Mouse (Mus musculus) adrenal gland, postnatal 10 days (tissue): ENCODE measurements around the gene Myrf. TPM values are rescaled to one million over a fixed set of nuclear protein-coding genes. Genes with fewer than 3 reads are reported as not detected.

ENCODE experiments used
- DNase-seq: peaks from one replicate; pipeline ENCODE4 v3.0.0; 2021; ENCODE audit warnings: mixed read lengths
- total RNA-seq, 2 experiments: library from RNA; stranded (reverse); gene quantifications; 2 replicates each; pipeline ENCODE4 v1.2.3; 2021

Gene Myrf
- total RNA-seq, 2 experiments from 2014 or later: 4.9 to 6.4 TPM

DNA sequence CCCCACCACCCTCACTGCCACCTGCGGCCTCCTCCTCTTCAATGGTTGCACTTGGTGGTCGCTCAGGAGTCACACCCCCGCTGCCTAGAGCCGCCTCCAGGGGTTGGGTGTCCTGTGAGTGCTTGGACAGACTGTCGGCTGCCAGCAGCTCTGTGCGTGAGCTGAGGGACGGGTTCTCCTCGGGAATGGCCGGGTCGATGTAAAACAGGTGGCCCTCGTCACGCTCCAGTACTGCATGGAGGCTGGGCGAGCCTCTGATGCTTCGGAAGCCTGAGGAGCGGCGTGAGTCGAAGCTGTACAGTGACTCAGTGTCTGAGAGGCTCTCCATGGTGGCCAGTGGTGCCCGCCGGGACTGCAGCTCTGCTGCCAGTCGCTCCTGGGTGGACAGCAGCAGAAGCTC is 7.6 kb upstream of the Myrf start:
- no peak for DNase-seq

DNA sequence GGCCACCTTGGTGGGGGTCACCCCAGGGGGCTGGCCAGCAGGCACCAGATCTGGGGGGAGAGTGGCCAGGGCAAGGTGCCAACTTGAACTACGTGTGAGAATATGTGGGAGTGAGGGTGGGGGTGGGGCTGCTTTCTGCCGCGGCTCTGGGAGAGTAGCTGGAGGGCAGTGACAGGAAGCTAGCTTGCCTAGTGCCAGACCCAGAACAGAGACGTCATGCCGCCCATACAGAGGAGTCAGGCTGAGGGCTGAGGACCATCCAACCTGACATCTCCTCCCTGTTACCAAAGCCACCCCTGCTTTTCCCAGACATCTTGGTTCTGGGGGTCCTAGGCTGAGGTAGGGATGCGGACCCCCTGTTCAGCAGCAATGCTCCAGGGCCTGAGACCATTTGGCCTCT is 6.6 kb upstream of the Myrf start:
- no peak for DNase-seq

DNA sequence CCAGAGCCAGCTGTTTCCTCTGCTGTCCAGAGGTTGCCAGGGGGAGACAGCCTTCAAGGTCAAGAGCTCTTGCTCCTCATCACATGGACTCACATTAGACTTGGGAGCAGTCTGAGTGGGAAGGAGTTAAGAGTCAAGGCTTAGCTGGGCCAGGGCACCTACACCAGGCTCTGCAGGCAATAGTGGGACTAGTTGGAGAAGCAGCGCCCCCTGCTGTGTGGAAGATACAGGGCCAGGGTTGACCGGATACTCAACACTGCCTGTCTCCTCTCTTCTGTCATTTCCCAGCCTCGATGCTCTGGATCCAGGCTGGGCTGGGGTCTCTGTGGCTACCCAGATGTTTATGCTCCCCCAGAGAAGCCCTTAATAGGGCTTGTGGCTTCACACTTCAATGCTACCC is 3.6 kb upstream of the Myrf start:
- DNase-seq: peak; percentile 76

DNA sequence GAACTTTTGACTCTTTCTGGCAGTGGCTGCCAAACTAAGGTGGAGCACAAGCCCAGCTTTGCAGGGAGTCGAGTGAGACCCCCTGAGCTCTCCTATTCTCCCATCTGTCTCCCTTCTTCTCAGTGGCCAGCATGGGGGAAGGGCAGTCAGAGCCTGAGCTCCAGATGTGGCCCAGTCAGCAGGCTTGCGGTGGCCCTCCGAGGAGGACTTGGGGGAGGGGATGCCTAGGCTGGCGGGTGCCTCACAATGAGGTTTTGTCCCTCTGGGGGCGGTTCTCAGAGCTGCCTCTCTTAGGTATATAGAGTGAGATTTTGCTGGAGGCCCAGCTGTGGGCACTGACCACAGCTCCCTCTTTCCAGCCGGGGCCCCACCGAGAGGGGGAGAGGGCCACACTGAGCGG is 2.4 kb upstream of the Myrf start:
- no peak for DNase-seq

DNA sequence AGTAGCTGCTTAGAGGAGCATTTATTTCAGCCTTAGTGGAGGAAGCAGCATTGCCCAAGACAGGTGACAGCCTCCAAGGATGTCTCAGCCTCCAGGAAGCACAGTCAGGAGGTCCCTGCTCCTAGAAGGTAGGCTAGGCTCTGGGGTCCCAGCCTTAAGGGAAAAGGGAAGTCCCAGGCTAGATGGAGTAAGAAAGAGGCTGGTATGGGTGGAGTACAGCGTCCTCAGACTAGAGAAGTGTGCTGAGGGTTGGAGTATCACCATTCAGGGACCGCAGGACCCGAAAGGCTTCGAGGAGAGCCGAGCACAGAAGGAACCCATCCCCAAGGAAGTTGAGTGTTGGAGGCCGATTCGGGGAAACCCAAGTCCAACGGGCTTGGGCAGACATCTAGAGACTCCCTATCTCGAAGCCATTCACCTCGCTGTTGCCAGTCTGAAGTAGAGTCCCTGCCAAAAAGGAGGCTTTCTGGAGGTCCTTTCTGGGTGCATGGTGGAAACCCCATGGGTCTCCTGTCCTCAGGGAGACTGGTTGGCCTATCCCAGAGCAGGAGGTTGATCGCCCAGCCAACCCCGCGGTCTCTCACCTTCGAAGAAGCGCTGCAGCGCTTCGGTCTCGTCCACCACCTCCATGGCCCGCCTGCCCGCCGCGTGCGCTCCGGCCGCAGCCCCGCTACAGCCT is 434 bp downstream of the Myrf start:
- DNase-seq: no peak

DNA sequence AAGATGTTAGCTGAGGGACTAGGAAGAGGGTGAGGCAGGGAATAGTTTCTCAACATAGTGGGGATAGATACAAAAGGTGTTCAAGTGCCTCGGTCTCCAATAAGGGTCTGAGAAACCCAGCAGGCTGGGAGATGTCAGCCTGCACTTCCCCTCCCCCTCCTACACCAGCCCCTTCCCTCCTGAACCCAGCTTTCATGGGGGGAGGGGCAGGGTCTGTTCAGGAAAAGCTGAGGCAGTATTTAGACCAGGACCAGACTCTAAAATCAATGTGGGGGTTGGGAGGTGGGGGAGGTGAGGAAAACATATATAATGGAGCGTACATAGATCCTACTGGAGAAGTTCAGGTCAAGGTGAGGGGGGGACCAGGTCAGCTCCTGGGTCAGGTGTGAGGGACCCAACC is 1.1 kb downstream of the Myrf start:
- no peak for DNase-seq

DNA sequence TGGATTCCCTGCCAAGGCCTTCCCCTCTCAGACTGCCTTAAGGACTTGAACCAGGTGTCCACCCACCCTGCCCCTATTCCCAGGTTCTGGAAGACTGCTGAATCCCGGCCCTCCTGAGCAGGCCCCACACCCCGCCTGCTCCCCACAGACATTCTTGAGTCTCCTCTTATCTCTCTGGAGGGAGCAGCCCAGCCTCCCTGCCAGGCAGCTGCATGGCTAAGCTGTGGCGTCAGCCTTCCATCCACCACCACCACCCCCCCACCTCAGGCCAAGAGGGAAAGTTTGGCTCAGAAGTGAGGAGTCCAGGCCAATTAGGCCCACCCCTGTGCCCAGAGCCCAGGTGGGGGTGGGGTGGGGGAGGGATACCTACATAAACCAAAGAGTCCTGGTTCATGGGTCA is 2.1 kb downstream of the Myrf start:
- DNase-seq: no peak

DNA sequence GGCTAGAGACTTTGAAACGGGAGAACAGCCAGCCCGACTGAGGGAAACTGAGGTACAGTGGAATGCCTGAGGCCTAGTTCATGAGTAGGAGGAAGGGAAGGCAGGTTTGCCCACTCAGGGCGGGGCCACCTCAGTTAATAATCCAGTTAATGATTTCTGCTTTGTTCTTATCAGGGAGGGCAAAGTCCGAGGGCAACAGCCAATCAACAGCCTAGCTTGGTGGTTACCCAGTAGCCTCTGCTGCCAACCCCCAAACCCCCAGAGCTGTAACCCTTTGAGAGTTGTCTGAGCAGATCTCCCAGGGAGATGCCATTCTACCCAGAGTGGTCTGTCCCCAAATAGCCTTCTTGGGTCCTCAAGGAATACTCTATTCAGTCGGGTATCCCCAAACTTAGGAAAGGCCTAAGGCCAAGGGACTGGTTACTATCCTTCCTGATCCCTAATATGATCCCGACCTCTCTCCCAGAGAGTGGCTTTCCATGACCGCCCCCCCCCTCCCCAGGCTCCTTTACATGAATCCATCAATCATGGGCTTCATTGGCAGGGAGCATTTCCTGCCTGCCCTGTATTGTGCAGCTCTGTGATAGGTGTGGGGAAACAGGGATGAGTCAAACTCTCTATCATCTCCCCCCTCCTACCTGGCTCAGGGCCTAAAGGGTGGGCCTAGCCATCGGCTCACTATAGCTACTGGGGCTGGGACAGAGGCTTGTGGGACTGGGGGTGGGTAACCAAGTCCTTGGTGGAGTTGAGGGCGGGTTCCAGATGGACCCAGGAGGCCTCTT is 4.6 kb downstream of the Myrf start:
- DNase-seq: no peak

DNA sequence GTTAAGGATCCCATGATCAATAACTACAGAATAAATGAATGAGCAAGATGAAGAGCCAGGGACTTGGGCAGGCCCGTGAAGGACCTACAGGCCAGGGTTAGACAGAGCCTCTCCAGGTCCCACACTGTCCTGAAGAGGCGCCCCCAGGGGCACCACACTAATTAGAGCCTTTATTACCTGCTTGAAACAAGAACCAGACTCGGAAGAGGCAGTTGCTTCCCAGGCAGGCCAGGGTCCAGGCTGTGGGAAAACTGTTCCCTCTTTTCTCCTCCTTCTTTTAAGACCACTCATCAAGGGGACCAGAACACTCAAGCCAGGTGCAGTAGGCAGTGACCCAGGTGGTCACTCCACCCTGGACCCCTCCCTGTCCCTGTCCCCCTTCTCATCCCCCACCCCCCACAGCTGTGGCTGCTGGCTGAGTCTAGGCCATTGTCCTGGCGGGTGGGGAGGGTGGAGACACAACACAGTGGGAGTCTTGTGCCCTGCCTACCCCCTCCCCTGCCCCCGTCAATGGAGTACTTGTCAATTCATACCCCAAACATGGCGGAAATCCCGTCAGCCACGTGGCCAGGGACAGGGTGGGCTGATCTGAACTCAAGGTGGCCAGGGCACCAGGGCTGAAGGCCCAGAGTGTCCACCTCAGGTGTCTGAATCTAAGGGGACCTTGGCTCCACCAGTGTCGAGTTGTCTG is 8.1 kb downstream of the Myrf start:
- DNase-seq: no peak

DNA sequence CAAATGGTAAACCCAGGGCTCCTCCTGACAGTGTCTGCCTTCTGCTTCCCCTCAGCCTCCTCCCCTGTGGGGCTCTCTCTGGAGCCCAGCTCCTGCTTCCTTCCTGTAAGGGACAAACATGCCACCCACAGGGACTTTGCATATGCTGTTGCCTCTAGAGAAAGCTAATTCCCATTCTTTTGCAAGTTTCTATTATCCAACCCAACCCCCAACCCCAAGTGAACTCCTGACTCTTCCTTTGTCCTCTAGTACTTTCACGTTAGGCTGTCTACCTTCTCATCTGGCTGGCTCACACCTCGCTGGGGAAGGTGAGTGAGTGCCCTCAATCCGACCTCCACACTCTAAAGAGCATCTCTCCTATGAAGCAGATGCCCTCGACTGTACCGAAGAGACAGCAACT is 8.7 kb downstream of the Myrf start:
- DNase-seq: no peak

DNA sequence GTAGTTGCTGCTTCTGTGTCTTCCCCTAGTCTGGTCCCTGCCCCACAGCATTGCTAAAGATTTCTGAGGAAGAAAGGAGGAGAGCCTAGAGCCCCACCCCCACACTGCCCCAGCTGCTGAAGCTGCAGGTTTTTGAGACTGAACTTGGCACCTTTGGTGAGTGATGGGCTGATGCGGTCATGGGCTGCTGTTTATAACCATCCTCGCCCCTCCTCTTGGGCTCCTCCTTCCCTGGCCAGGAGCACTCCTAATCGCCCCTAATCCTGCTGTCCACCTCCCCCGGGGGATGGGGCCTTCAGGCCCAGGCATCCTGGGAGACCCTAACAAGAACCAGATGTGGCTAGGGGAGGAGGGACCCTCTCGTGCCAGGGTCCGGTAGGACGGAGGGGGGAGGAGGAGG is 9.5 kb downstream of the Myrf start:
- DNase-seq: no peak

DNA sequence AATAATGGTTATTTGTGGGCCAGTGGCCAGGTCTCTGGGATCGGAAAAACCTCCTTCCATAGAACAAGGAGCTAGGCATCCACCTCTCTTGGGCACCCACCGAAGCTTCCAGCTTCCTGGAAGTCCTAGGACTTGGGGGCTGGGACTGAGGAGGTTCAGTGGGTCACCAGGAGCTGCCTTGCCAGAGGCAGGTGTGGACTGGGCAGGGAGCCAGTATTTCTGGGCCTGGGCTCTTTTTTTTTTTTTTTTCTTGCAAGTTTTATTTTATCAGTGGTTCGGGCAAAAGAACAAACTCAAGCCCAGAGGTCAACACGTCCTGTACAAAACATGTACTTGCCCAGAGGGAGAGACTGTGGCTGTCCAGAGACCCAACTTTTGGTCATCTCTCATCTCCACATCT is 14.8 kb downstream of the Myrf start:
- DNase-seq: no peak

DNA sequence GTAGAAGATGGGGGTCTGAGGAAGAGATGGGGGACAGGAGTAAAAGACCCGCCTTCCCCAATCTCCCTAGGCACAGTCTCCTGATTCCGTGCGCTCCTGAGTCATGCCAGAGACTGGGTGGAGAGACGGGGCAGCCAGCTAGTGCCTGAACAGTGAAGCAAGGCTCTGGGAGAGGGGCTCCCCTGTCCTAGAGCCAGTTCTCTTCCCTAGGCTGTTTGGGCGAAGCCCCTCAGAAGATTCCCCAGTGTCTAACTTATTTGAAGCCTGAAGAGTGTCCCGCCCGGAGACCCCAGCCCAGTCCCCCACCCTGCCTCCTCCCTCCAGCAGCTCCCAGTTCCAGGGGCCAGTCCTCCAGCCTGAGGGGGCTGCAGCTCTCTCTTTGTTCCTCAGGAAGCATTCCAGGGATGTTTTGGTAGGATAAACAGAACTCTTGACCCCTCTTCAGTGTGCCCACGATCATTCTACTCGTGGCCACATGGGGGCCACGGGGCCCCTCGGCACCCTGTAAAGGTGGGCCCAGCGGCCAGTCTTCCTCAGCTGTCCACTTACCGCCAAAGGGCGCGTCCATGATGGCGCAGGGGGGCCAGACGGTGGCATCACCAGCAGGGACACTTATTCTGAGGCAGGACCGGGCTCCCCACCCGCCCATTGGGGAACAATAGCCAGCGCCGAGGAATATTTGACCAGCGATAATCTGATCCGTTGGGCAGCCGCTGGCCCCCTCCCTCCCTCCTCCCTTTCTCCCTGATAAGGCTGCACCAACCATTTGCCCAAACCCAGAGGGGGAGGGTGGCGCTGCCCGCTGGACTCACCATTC is 15.7 kb downstream of the Myrf start:
- no peak for DNase-seq

DNA sequence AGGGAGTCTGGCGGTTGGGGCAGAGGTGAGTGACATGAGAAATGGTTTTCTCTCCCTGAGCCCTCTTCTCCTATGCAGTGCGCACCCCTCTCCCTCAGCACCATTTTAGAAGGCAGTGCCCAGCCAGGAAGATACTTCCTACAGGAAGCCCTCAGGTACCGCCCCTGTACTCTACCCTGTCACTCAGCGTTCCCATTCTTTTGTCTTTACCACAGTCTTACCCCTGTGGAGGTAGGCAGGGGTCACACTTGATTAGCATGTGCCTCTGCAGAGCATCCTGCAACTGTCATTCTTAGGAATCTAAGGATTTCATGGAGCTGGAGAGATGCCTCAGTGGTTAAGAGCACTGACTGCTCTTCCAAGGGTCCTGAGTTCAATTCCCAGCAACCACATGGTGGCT is 17.0 kb downstream of the Myrf start:
- DNase-seq: no peak

DNA sequence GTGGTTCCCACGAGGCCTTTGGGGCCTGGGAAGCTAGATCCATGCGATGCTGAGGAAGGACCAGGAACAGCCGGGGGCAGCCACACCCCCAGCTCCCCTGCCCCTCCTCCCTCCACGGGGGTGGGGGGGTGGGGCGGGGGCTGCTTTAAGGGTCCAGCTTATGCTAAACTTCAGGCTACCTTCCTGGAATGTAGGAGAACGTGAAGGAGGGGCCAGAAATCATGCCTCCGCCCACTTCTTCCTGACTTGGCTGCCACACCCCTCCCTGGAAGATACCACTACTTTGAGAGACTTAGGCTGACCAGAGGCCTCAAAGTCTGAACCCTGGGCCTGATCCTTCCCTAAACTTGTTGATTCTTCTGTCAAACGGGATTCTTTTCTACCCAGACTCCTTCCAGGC is 17.9 kb downstream of the Myrf start:
- no peak for DNase-seq

DNA sequence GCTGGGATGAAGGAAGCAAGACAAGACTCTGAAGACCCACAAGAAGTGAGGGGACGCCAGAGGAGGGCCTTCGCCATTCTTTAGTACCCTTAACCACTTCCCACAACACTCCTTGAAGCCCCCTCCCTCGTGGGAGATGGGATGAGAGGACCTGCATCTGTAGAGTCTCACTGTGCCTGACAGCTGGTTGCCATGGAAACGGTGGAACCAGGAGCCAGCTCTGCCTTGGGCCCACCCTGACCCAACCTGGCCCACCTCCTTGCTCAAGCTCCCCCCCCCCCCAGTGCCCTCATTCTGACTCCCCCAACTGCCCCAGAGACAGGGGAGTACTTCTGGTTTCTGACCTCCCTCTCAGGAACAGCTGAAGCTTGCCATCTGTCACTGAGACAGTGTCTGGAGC is 19.0 kb downstream of the Myrf start:
- DNase-seq: no peak

DNA sequence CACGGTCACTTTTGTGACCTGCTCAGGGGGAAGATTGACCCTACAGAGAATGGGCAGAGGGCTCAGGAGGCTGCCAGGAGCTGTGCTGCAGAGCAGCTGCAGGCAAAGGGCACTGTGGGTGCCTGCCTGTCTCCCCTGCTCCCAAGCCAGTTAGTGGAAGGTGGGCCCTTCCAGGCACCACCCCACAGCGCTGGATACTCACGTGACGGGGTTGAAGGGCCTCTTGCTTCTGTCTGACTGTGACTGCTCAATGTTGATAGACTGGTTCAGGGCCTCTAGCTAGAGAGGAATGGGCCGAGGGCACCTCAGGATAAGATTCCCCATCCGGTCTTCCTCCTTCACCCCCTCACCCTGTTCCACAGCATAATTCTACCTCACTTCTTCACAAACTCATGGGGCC is 21.0 kb downstream of the Myrf start:
- DNase-seq: no peak

DNA sequence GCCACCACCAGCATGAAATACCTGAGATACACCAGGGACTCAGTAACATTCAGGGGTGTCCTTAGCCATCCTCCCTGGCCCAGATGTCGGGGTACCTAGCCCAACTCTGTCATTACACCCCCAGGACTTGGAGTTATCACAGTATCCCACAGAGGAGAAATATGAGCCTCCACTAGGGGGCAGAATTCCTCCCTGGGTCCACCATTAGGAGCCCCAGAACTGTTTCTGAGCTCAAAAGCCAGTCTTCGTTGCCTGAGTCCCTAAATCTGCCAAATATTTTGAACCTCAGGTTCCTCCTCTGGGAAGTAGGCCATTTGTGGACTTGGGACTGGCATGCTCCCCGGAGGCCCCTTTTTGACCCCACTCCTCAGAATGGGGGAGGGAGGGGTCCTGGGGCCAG is 21.4 kb downstream of the Myrf start:
- peak; percentile 70 for DNase-seq

DNA sequence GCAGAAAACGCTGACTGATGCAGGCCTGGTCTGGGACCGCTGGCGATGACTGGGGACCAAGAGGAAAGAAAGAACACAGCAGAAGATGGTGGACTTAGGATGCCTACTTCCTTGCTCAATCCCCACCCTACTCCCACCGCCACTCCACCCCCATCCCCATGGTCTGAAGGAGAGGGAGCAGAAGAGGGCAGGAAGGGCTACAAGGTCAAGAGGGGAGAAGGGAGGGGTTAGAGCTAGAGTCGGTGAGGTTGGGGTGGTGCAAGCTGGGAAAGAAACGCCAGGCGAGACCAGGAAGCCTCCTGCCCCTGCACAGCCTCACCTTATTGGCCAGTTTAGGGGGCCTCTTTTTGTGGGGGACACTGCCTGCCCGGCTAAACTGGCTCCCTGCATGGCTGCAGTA is 24.4 kb downstream of the Myrf start:
- no peak for DNase-seq

DNA sequence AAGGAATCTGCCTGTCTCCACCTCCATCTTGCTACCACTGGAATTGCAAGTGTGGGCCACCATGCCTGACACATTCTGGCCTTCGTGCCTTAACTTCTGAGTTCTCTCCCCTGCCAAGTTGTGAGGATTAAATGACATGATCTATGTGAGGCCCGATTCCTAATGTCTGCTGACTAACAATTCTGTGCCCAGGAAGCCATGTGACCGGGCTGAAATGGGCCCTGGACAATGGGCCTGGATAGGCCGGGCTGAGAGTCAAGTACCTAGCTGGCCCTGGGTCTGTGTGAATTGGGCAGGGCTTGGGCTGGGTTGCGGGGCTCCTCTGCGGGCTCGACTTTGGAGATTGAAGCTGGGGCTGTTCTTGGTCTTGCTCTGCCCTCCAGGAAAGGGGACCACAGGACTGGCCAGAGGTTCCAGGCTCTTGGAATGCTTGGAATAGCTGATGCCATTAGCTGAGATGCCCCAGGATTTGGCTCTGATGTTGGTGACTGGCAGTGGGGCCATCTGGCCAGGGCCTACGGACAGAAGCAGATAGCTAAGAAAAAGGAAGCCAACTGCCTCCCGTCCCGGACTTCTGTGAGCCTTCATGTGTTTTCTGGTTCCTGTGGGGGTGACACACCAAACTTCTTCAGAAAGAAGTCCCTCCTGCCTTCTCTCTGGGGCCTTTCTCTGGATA is 26.6 kb downstream of the Myrf start:
- no peak for DNase-seq

DNA sequence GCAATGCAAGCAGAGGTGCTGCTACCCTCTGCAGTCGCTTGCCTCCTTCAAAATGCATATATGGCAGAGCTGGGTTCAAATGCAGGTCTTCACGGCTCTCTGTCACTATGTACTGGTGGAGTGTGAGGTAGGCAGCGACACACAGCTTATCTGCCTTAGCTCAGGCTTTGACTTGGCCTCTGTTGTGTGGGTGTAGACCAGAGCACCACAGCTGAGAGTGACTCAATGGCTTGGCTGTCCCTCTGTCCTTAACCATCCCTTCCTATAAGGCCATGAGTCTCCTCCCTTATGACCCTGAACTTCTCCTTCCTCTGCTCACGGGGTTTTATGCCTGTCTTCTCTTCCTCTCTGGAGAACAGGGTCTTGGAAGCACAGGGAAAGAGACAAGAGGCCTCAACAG is 29.7 kb downstream of the Myrf start:
- DNase-seq: no peak

DNA sequence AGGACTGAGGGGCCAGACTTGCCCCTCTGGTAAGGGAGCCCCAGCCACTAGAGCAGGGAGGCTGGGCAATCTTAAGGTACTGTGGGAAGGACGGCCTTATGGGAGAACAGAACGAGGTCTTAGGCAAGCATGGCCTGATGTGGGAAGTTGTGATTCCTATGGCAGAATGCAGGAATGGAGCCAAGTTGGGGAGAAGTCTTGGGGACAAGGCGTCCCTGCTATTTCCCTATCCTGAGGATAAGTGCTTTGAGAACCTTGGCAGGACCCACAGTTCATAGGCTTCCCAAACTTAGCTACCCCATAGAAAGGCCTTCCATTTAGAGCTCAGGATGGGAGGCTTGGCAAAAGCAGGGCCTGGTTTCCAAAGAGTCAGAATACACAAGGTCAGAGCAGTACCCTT is 31.7 kb downstream of the Myrf start:
- DNase-seq: no peak
